Mouse (Mus musculus) liver, adult 2 months (tissue): Measurements from ENCODE around the gene Rab10.

ENCODE experiments used
- CTCF ChIP-seq: fragments of 200-500 bp; IDR thresholded peaks from 2 replicates; pipeline ENCODE4 v1.5.1; 2011; ENCODE audit warnings: low read depth, low read length, control low read depth
- POLR2A ChIP-seq: fragments of 200-500 bp; IDR thresholded peaks from 2 replicates; pipeline ENCODE4 v1.6.1; 2011; ENCODE audit warnings: low read length, control low read depth; ENCODE audit not compliant: insufficient read depth; ENCODE audit errors: extremely low read depth

DNA sequence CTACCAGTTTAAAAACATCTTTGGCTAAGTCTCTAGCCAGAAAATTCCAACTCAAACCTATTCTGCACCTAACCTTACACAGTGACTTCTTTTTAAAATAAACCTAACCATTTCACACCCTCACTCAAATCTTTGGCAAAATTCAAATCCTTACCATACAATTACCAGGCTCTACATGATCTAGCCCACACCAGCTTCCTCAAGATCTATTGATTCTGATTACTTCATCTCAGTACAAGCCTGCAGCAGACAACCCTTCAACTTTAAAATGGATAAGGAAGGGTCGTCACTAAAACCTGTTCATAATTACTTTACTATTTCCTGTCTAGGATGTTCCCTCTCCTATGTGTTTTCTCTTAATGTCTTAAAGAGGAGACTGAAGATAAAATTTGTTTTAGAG, 23.9 kb downstream of the Rab10 start:
- TF ChIP-seq CTCF (no peak), POLR2A (no peak)
